Mouse (Mus musculus) G1E (cell line): ENCODE measurements at regions not wholly inside any gene's neighbourhood (a gene's known extent, or its start where the extent isn't known, plus 50 kb on each side); places are given as distances from the start of the nearest gene placed in this dataset.

Experiments used
- CTCF ChIP-seq: IDR thresholded peaks from 2 replicates; pipeline ENCODE4 v1.5.1; 2012; ENCODE audit warnings: low read depth, low read length, inconsistent platforms, mixed read lengths
- GATA1 ChIP-seq: IDR thresholded peaks from 2 replicates; pipeline ENCODE4 v1.6.1; 2012; ENCODE audit warnings: borderline replicate concordance, low read length, inconsistent platforms, mixed read lengths
- POLR2AphosphoS5 ChIP-seq: IDR thresholded peaks from 2 replicates; pipeline ENCODE4 v1.6.1; 2012; ENCODE audit warnings: low read depth, low read length, inconsistent platforms; ENCODE audit not compliant: insufficient replicate concordance

DNA sequence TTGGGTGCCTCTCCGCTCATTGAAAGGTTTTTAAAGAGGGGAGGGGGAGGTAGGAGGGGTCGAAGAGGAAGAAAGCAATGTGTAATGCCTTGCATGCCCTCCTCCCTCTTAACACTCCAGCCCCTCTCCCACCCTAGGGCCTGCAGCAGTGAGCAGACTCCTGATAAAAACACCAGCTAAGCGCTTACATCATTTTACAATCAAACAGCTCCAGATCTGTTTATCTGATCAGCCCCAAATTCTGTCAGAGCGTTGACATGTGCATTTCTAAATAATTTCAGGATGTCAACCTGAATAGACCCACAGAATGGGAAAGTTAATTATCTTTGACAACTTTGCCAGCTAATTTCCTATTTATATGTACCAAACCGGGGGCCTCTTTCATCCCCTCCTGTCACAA, 189.4 kb upstream of the Dynlrb2 start:
- TF ChIP-seq POLR2AphosphoS5 (no peak), CTCF (no peak), GATA1 (no peak)
